Mouse (Mus musculus) mouse trophoblast stem cell (cell line): ENCODE measurements around the gene Mlycd.

Source experiments
- in situ Hi-C, 2 experiments: fragments of 300-500 bp; cut with MseI, MboI; formaldehyde crosslinking; loops; 2 replicates in 1 of 2; 3 replicates in 1 of 2; pipeline ENCODE4 v1.15.1; 2025

The Mlycd gene

DNA sequence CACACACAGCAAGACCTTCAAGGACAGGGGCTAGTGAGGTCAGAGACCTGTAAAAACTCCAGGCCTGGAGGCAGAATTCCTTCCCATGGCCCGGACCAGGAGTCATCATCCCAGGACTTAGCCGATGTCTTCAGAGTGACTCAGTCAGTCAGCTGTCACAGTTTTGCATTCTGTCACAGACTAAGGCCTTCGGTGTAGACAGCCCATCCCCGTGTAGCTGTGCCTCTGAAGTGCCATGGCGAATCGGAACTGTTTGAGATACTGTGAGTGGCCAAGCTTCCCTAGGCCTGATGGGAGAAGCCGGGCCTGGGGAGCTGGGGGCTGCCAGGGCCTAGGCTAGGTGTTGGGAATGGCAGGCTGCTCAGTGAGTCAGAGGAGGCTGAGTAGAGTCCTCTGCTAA is 36.0 kb downstream of the Mlycd start:
- in situ Hi-C loops, result no loop called here

DNA sequence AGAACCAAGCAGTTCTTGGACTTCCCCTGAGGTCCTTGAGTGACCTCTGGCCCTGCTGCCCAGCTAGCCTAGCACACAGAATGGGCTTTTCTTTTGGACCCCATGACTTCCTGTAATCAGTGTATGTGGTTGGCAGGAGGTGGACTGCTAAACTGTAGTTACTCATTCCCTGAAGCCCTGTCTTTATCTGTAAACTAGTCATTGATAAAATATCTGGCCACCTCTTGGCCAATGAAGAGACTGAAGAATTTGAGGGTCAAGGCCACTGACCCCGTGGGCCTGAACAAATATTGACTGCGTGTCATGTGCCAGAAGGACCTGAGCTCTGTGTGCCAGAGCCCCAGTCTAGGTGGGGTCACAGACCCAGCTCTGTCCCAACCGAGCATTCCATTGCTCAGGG is 37.7 kb downstream of the Mlycd start:
- in situ Hi-C loops, result no loop called here

DNA sequence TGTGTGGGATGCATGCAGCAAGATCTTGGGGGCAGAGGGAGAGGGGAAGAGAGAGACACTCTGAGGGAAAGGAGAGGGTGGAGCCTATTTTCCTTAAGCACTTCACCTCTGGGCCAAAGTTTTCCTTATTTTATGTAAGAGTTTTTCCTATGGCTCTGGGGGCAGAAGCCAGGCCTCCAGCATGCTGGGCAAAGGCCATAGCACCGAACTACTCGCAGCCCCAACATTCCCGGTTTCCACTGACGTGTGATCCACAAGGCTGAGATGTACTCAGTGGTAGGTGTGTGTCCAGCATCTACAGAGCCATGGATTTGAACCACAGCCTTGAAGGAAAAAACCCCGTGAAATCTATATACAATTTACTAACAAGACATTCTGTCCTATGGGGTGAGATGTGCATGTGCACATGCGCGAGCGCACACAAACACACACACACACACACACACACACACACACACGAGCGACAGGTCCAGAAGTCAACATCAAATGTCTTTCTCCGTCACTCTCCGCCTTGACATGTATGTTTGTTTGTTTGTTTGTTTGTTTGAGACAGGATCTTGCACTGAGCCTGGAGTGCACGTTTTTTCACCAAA is 39.0 kb downstream of the Mlycd start, which contains the start of gene Osgin1:
TSS of gene Osgin1 (plus strand) at position 543 of the 593 bp plus-strand sequence.
- in situ Hi-C loops, result no loop called here

DNA sequence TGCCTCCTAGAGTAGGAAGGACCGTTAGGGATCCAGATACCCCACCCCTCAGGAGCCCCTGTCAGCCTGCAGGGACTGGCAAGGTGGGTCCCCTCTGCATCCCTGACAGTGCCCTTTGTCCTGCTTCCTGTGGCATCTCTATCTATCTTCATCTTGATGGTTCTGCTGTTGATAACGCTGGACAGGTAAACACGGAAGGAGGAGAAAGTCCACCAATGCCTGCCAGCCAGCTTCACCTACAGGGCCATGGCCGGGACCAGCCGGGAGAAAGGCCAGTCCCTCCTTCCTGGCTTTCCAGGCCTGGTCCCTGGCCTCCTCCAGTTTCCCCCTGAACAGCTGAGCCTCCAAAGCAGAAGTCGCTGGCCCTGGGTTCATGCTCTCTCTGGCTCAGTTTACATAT is 39.9 kb downstream of the Mlycd start:
- in situ Hi-C loops, result no loop called here

DNA sequence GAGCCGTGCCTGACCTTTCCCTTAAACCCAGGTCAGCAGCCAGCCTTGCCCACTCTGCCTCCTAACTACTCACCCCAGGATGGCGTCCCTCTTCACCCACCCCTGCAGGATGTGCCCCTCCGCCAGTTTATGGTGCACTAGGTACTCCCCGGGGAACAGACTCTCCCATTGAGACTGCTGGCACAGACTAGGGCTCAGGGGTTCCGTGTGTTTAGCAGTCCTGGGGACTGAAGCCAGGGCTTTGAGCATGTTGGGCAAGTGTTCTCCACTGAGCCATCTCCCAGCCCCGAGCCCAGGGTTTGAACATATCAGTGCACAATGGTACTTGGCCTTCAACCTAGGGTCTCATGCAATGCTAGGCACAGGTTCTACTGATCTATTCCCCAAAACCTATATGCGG is 40.8 kb downstream of the Mlycd start:
- in situ Hi-C loops, result no loop called here

DNA sequence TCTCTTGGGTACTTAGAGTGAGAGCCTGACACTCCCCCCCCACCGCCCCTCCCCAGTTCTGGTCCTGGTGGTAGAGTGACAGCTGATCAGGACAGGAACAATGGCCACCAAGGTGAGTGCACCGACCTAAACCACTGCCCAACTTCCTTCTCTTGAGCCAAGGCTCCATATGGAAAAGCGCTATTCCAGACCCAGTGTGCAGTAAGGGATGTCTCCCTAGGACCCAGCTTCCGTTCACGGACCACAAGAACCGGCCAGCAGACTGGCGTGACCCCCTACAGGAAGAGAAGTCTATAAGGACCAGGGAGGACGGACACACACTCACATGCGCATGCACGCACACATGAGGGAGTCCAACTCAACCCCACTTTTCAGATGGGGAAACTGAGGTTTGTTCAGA is 41.7 kb downstream of the Mlycd start:
- in situ Hi-C loops, result no loop called here

DNA sequence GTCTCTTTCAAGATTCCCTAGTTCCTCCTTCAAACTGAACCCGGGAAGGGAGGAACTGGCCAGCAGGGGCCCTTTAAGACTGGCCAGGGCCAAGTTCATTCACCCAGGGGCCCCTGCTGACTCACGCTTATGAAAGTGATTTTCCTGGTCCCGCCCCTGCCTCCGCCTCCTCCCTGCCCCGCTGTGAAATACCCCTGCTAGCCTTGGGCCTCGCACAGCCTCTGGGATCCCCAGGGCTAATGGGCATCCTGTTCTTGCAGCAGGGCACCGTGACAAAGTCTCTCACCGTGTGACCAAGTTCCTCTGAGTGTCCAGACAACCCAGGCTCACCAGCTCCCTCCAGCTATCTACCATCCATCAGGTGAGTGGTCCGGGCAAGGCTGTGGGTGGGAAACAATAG is 42.3 kb downstream of the Mlycd start:
- in situ Hi-C loops, result no loop called here

DNA sequence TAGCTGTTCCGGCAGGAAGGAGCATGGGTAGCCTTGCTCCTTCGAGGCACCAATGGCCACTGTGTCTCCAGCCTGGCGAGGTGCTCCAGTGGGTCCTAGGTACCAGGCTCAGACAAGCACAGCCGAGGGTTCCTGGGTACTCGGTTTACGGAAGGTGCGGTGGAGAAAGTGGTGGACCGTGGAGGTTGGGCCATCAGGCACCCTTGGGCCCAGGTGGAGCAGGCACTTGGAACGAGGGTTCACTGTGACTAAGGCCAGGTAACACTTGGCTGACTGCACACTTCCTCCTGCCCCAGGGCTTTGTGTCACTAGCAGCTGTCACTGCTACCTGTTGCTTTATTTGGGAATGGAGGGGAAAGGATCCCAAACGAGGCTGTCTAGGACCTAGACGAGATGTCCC is 42.8 kb downstream of the Mlycd start:
- in situ Hi-C loops, result no loop called here

DNA sequence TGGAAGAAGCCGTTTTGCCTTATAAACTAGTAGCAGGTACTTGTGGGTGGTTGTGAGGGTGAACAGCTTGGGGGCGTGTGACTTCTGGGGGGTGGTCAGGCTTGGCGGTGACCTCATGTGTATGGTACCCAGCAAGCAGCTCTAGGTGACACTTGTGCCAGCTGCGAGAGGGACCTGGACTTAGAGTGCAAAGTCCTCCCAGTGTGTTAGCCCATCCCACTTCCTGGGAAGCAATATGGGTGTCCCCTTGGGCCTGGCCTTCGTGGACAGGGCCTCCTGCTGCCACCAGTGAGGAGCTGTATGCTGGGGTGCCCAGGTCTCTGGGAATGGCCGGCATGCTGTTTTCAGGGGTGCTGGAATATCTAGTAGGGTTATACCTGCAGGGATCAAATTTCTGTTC is 44.2 kb downstream of the Mlycd start:
- in situ Hi-C loops, result no loop called here

DNA sequence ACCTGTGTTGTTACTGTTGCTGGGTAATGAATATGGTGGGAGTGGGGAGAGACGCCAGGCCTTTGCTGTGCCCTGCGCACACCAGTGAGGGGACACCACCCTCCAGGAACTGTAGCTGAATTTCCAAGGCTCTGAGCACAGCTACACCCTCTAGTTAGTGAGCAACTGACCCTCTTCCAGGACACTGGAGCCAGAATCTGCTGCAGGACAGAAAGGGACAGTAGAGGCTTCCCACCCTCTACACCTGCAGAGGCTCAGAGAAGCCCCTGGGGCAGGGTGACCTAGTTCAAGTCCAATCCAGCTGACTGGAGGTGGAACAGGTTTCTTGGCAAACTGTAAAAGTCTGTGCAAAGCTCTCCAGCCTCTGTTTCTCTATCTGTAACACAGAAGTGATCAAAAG is 44.7 kb downstream of the Mlycd start:
- in situ Hi-C loops, result no loop called here

DNA sequence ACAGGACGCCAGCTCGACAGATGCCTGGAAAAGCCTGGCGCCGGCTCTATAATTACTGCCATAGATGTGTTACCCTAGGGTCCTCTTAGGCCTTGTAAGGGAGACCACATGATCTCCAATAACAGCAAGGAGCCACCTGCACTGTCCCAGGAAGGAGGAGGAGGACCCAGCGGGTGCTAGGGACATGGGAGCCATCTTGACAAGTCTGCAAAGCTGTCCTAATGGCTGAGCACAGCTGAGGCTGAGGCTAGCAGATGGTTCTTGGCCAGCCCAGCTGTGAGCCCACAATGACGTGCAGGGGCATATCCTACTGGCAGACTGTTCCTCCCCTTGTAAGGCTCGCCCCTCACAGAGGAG is 45.2 kb downstream of the Mlycd start:
- in situ Hi-C loops, result loop anchor here in 1 of 2 experiments (5.0 kb wide), 1 partner anchor 57 kb away; no protein-coding TSS in a partner anchor

DNA sequence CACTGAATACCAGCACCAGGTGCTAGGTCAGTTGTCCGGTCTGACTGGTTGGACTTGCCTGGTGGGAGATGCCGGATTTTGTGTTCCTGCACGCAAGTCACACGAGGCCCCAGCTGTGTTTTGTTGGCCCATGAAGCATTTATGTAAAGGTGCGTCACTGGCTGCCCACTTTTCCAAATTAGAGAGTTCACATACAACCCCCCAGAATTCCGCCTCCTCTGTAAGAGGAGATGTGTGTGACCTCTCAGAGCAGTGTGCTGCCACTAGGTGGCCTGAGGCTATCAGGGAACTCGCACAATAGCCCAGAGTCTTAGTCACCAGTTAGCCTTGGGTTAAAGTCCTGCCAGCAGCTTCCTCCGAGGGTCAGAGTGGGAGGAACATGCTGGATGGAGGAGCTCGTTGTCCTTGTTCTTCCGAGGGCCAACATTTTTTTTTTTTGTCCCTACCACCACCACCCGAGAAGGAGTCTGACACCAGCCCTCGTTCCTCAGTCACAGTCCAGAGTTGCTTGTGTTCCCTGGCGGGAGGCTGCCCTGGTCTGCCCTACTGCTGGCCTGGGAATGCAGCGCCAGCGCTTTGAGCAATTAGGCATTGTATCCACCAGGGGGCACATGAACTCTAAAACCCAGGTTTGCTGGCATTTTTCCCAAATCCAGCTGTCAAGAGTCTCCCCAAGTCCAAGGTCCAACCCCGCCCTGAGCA is 45.7 kb downstream of the Mlycd start:
- in situ Hi-C loops, result loop anchor here in 1 of 2 experiments (5.0 kb wide), 1 partner anchor 57 kb away; no protein-coding TSS in a partner anchor

DNA sequence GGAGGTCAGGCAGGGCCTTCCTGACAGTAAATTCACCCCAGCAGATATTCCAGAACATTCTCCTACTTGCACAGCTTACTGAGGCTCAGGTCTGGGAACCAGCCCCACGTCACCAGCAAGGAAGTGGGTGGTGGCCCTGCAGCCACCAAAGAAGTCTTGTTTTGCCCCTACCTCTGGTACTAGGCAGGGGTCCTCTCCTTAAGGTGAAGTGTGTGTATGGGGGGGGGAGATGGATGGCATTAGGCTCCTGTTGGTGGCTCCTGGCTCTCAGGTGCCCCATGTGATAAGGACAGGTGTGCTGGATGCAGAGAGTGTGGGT is 46.2 kb downstream of the Mlycd start:
- in situ Hi-C loops, result loop anchor here in 1 of 2 experiments (5.0 kb wide), 1 partner anchor 56 kb away; no protein-coding TSS in a partner anchor

DNA sequence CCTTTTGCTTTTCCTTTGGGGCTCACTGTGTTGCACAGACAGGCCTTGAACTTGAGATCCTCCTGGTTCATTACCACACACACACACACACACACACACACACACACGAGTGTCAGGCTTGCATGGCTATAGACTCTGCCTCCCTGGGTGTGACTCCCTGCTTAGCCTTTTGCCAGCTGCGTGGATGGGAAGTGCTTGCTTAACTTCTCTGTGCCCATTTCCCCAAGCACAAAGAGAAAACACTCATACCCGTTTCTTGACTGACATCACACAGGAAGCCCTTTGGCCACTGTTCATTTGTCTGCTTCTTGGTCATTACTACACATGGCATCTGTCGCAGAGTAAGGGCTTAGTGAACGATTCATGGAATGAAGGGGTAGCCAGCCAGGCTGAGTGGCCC is 47.3 kb downstream of the Mlycd start:
- in situ Hi-C loops, result loop anchor here in 1 of 2 experiments (5.0 kb wide), 1 partner anchor 55 kb away; no protein-coding TSS in a partner anchor

DNA sequence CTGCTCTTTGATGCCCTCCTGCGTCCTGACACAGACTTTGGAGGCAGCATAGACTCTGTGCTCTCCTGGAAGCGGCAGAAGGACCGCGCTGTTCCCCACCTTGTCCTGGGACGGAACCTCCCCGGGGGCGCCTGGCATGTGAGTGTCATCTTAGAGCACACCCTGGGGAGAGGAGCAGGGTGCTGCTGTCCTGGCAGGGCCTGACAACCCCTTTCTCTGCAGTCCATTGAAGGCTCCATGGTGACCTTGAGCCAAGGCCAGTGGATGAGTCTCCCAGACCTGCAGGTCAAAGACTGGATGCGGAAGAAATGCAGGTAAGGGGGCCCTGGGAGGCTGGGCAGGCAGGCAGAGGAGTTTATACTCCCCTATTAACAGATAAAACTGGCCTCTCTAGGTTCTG is 48.3 kb downstream of the Mlycd start:
- in situ Hi-C loops, result loop anchor here in 1 of 2 experiments (5.0 kb wide), 1 partner anchor 54 kb away; no protein-coding TSS in a partner anchor

DNA sequence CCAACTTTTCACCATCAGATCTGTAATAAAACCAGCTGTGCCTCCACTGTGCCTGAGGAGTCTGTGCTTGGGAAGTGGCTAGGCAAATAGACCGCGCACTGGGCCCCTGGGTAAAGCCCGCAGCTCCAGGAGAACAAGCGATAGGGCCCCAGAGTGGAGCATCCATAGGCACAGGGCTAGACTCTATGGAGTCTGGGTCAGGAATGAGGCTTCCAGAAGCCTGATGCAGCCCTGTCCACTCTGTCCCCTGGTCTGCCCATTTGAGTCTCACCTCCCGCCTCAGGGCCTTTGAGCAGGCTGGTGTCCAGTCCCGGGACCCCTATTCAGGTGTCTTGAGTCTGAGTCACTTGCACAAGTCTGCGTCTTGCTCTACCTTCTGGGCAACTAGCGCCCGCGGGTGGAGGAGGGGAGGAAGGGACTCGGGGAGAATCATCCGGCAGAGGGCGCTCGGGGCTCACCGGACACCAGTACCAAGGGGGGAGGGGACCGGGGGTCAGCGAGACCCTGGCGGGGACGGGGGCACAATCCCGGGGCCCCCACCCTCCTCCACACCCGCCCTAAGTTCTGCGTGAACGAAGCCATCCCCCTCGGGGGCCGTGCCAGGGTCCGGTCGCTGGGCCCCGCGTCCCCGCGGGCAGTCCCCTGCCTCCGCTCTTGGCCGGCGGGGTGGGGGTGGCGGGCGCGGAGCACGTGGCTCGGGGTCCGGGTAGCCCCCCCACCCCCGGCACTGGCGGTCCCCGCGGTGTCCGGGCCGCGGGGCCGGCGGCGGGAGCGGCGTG is 51.7 kb downstream of the Mlycd start, which contains the start of gene Necab2:
TSS of gene Necab2 (plus strand) at position 509 of the 779 bp plus-strand sequence.
- in situ Hi-C loops, result no loop called here

DNA sequence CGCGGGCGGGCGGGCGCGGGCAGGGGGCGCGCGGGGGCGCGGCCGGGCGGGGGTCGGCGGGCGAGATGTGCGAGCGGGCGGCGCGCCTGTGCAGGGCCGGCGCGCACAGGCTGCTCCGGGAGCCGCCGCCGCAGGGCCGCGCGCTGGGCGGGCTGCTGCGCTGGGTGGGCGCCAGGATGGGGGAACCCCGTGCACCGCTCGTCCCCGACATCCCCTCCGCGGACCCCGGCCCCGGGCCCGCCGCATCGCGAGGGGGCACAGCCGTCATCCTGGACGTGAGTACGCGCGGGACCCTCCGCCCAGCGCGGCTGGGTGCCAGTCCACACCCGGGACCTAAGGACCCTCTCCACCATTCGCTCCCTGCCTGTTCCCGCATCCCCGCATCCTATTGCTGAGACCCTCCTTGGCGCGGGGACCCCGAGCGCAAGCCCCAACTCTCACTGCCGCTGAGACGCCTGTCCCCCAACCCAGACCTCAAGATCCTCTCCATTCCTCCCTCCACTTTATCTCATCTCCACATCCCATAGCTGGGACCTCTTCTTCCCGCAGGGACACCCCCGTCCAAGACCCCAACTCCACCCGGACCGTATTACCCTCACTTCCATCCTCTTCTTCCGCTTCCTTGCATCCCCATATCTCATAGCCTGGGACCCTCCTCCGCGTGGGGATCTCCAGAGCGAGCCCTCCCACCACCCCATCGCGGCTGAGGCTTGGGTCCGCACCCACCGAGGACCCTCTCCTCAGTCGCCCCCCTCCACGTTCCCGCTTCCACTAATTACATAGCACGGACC is 52.5 kb downstream of the Mlycd start:
- in situ Hi-C loops, result no loop called here

DNA sequence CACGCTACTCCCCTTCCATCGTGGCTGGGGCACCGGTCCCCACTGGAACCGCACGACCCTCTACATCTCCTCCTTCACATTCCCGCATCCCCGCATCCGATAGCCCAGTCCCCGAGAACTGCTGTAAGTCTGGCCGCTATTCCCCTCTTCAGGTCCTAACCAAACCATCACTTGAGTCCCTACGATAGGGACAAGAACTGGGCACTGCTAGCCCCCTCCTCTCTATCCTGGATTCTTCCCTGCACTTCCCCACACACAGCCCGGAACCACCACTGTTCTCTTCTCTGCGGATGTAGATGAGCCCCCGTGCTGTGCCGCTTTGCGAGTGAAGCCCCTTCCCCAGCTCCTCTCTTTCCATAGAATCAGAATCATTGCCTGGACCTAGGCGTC is 53.1 kb downstream of the Mlycd start:
- in situ Hi-C loops, result no loop called here

DNA sequence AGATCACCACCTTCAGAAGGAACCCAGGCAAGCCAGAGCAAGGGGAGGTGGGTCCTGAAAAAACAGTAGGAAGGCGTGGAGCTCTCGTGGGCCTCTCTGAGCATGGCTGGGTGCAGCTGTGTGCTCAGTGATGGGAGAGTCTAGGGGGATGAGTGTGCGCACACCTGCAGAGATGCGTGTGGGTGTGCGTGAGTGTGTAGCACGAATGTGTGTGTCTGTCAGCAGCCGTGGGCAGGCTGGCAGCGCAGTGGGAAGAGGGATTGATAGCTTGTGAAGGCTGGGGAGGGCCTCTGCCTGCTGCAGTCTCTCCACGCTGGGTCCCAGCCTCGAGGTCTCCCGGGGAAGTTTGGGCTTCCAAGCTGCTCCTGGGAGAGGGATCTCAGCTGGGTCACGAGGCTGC is 54.9 kb downstream of the Mlycd start:
- in situ Hi-C loops, result loop anchor here in 1 of 2 experiments (5.0 kb wide), 1 partner anchor 48 kb away; no protein-coding TSS in a partner anchor

DNA sequence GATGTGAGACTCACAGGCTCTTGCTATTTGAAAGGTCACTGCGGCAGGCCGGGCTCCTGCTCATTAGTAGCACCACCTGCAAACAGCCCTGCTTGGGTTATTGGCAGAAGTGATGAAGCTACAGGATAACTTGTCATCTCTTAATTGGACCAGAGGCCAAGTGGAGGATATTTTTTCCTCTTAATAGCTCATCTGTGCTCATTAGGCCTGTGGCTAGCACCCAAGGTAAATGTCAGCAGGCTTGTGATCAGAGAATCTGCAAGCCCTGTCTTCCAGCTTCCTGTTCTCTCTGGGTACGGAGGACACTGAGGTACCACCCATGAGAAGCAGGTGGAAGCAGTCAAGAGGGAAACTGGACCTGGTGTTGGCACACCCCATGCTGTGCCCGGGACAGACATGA is 56.5 kb downstream of the Mlycd start:
- in situ Hi-C loops, result loop anchor here in 1 of 2 experiments (5.0 kb wide), 1 partner anchor 46 kb away; no protein-coding TSS in a partner anchor

DNA sequence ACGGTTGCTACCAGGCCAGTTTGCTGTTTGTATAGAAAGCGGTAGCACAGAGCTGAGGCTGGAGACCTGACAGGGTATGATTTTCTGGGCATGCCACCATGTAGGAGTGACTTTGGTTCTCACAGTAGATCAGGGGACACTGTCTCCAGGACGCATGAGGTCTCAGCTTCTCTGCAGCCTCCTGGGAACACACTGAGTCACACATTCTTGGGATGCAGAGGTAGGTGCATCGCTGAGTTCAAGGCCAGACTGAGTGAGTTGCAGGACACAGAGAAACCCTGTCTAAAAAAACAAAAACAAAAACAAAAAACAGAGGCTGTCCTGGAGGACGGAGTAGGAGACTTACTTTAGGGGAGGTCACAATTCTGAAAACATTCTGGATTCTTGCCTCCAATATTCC is 58.2 kb downstream of the Mlycd start:
- in situ Hi-C loops, result loop anchor here in 1 of 2 experiments (5.0 kb wide), 1 partner anchor 44 kb away; no protein-coding TSS in a partner anchor
